Mouse (Mus musculus): ENCODE measurements around the gene Dmbt1. TPM values are rescaled to one million over a fixed set of nuclear protein-coding genes. Genes with fewer than 3 reads are reported as not detected.

Gene Dmbt1
- 17.4 TPM for total RNA-seq (2023)

DNA sequence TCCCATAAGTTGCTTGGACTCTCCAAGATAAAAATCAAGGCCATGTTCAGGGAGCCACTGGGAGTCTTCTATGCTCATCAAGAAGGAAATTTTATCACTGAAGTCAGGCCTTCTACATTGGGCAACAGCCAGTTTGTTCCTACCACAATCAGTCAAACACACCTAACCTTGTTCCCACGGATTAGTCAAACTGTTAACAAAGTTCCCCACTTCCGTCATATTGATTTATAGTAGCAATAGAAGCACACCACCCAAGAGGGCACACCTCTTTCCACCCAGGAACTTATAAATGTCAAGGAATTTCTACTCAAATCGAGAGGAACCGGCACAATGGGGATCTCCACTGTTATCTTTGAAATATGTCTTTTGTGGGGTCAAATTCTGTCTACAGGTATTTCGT is at the start of gene Dmbt1:
Gene Dmbt1 (plus strand): TSS at position 299 of the 400 bp plus-strand sequence.

DNA sequence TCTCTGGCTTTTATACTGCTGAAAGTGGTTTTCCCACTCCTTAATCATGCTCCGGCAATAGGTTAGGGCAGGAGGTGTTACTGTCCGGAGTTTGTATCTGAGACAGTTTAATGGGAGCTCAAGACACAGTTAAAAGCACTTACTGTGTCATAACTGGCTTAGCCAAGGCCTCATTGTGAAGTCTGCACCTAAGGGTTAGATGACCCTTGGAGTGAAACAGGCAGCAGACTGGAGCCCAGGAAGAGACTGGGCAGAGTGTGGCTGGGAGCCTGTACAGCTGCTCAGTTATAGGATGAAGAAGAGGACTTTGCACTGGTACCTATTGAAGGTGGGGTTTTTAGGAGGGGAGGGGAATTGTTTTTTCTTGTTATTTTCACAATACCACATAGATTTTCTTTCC is 114.4 kb downstream of the Dmbt1 start, which contains the start of gene 4933402N03Rik:
Gene 4933402N03Rik (minus strand): TSS at position 101 of the 400 bp plus-strand sequence.

Other genes with a start within 250 kb of the Dmbt1 start
- 65.8 TPM for gene Plekha1, start 166.3 kb upstream of the Dmbt1 start, total RNA-seq (2023)
- gene Htra1, start 95.9 kb upstream of the Dmbt1 start, total RNA-seq (2023) = not detected
- gene 4933402N03Rik, start 114.3 kb downstream of the Dmbt1 start, total RNA-seq (2023) = not detected
- not detected for gene 5430419D17Rik, start 142.3 kb downstream of the Dmbt1 start, total RNA-seq (2023)